Comparison of ENCODE assay signal across 10 mouse cellular contexts in genomic region chr9:108452911-108453310, GRCm38 (mm10). TPM values are rescaled to one million over a fixed set of nuclear protein-coding genes. Genes with fewer than 3 reads are reported as not detected.
A peak's percentile ranks its signal among the peaks of the same experiment; 100 is the strongest.
DNase-seq lines count a peak whose midpoint lies in the region; ATAC-seq lines count a peak whose summit lies in the region.
"Had no signal": no experiment of that assay in that cellular context is flagged by ENCODE, and none has a peak within 500 bp of the region (broad histone marks: within the 10 kb centered on the region; RNA-seq: fewer than 3 reads in every experiment).

No protein-coding gene starts in this region.

- peaks cover 32% of the 10 kb centered on the region for H3K4me1 ChIP-seq in heart, embryonic 16.5 days (ENCODE audit: control insufficient read depth, insufficient read depth, low read length)
- H3K4me1 ChIP-seq in embryonic facial prominence, embryonic 13.5 days, result peaks cover 51% of the 10 kb centered on the region
- H3K4me1 ChIP-seq in intestine, embryonic 15.5 days (replicated peaks), result peaks cover 40% of the 10 kb centered on the region
- H3K4me1 ChIP-seq in midbrain, embryonic 16.5 days (ENCODE audit: control insufficient read depth, insufficient read depth, low read length), result peaks cover 38% of the 10 kb centered on the region

- peak overlapping the region; percentile 82 for H3K9ac ChIP-seq in heart, embryonic 16.5 days (ENCODE audit: low read length)
- H3K9ac ChIP-seq in embryonic facial prominence, embryonic 13.5 days, result peak overlapping the region; percentile 76
- H3K9ac ChIP-seq in intestine, embryonic 15.5 days, result peak overlapping the region; percentile 75
- H3K9ac ChIP-seq in midbrain, embryonic 16.5 days (ENCODE audit: low read depth, low read length), result peak overlapping the region; percentile 87

- intact Hi-C loops in heart, postnatal 36 days (cut with DNase I), result loop anchor here (5.0 kb wide), 2 partner anchors 56 to 146 kb away; partner anchors contain the start of genes Rhoa and Tcta

- H3K27ac ChIP-seq in heart, embryonic 16.5 days (ENCODE audit: low read length), result peak overlapping the region; percentile 90
- H3K27ac ChIP-seq in embryonic facial prominence, embryonic 13.5 days, result peak overlapping the region; percentile 86
- peak overlapping the region; percentile 87 for H3K27ac ChIP-seq in intestine, embryonic 15.5 days
- H3K27ac ChIP-seq in midbrain, embryonic 16.5 days (ENCODE audit: low read length), result peak overlapping the region; percentile 84

- 43% methylated on average over 6 of the region's 6 CpGs for WGBS in heart, embryonic 16.5 days
- 21% methylated on average over 6 of the region's 6 CpGs for WGBS in embryonic facial prominence, embryonic 13.5 days
- 28% methylated on average over 6 of the region's 6 CpGs for WGBS in intestine, embryonic 15.5 days
- 39% methylated on average over 6 of the region's 6 CpGs for WGBS in midbrain, embryonic 16.5 days

- H3K27me3 ChIP-seq in heart, embryonic 16.5 days (ENCODE audit: control insufficient read depth, insufficient read depth, low read length), result no peaks in the 10 kb centered on the region
- H3K27me3 ChIP-seq in embryonic facial prominence, embryonic 13.5 days, result no peaks in the 10 kb centered on the region
- no peaks in the 10 kb centered on the region; the same call in 1 of the 2 replicates for H3K27me3 ChIP-seq in intestine, embryonic 15.5 days (replicated peaks)
- no peaks in the 10 kb centered on the region for H3K27me3 ChIP-seq in midbrain, embryonic 16.5 days (ENCODE audit: control insufficient read depth, insufficient read depth, low read depth, low read length)

- H3K36me3 ChIP-seq in heart, embryonic 16.5 days (ENCODE audit: control insufficient read depth, insufficient read depth), result peaks cover 2% of the 10 kb centered on the region; the same call in 1 of the 2 replicates
- H3K36me3 ChIP-seq in embryonic facial prominence, embryonic 13.5 days, result peaks cover 21% of the 10 kb centered on the region
- no peaks in the 10 kb centered on the region; the same call in 1 of the 2 replicates for H3K36me3 ChIP-seq in intestine, embryonic 15.5 days
- no peaks in the 10 kb centered on the region for H3K36me3 ChIP-seq in midbrain, embryonic 16.5 days (ENCODE audit: control insufficient read depth, insufficient read depth, low read length)

- DNase-seq in heart, postnatal 36 days, result no peak
- DNase-seq in adrenal gland, adult 18-20 months (ENCODE audit: low spot score in 2 of 2), result no peak
- no peak for DNase-seq in spleen, postnatal 4 days (ENCODE audit: low spot score in 2 of 2)
- no peak for DNase-seq in ovary, adult 18-20 months (ENCODE audit: low spot score)

- no peaks in the 10 kb centered on the region for H3K9me3 ChIP-seq in heart, embryonic 16.5 days (replicated peaks; ENCODE audit: control insufficient read depth, low read length)
- no peaks in the 10 kb centered on the region for H3K9me3 ChIP-seq in embryonic facial prominence, embryonic 13.5 days
- no peaks in the 10 kb centered on the region for H3K9me3 ChIP-seq in intestine, embryonic 15.5 days
- H3K9me3 ChIP-seq in midbrain, embryonic 16.5 days (replicated peaks; ENCODE audit: control insufficient read depth, low read length, poor library complexity, severe bottlenecking), result no peaks in the 10 kb centered on the region

- no peak for ATAC-seq in heart, embryonic 16.5 days (replicated peaks; ENCODE audit: extremely low read depth, insufficient read depth, low FRiP score)
- ATAC-seq in embryonic facial prominence, embryonic 13.5 days (ENCODE audit: insufficient number of reproducible peaks, insufficient read depth, low FRiP score, low TSS enrichment, low read depth), result 0 out of 2 replicates have a peak, but pooled peaks have one; percentile 0
- peak; percentile 31 for ATAC-seq in intestine, embryonic 15.5 days
- peak; percentile 19; the same call in 1 of the 2 replicates for ATAC-seq in midbrain, embryonic 16.5 days

- H3K4me2 ChIP-seq in heart, embryonic 16.5 days (ENCODE audit: low read depth, low read length), result peak overlapping the region; percentile 98
- H3K4me2 ChIP-seq in embryonic facial prominence, embryonic 13.5 days, result peak overlapping the region; percentile 80
- H3K4me2 ChIP-seq in intestine, embryonic 15.5 days (replicated peaks), result peak overlapping the region; percentile 96
- peak overlapping the region; percentile 70 for H3K4me2 ChIP-seq in midbrain, embryonic 16.5 days (ENCODE audit: low read length)

- peak overlapping the region; percentile 73 for H3K4me3 ChIP-seq in heart, embryonic 16.5 days (ENCODE audit: low read length)
- H3K4me3 ChIP-seq in embryonic facial prominence, embryonic 13.5 days, result peak overlapping the region; percentile 62
- H3K4me3 ChIP-seq in intestine, embryonic 15.5 days (replicated peaks), result peak overlapping the region; percentile 60
- H3K4me3 ChIP-seq in midbrain, embryonic 16.5 days (ENCODE audit: low read depth, low read length), result peak overlapping the region; percentile 55

RNA-seq across cellular contexts. Expression of gene Ccdc71, which starts 7.4 kb away (rescaled TPM):
- 39.8 and 44.3 TPM in 2 replicates for polyA plus RNA-seq in heart, embryonic 16.5 days (2015; fragmentation: Nextera tagmentation; extraction: Ambion mirVana)
- total RNA-seq in heart, postnatal 36 days (2021), result 10 to 100 TPM; 22.9 to 24.1 TPM
- 60.4 and 64.3 TPM in 2 replicates for polyA plus RNA-seq in embryonic facial prominence, embryonic 13.5 days (2015; fragmentation: Nextera tagmentation; extraction: Ambion mirVana)
- polyA plus RNA-seq in intestine, embryonic 15.5 days (2015; fragmentation: Nextera tagmentation; extraction: Ambion mirVana), result 51.2 and 53.9 TPM in 2 replicates
- polyA plus RNA-seq in midbrain, embryonic 16.5 days (2015; fragmentation: Nextera tagmentation; extraction: Ambion mirVana), result 65.2 and 69.3 TPM in 2 replicates
- total RNA-seq in adrenal gland, adult 18-20 months (2021), result 10 to 100 TPM; 25.6 to 42.3 TPM

RNA-seq across cellular contexts. Expression of gene Klhdc8b, which starts 8.5 kb away (rescaled TPM):
- polyA plus RNA-seq in heart, embryonic 16.5 days (2015; fragmentation: Nextera tagmentation; extraction: Ambion mirVana), result 103 and 110 TPM in 2 replicates
- total RNA-seq in heart, postnatal 36 days (2021), result 1 to 10 TPM; 6.8 to 8.9 TPM
- polyA plus RNA-seq in embryonic facial prominence, embryonic 13.5 days (2015; fragmentation: Nextera tagmentation; extraction: Ambion mirVana), result 36.5 and 42.8 TPM in 2 replicates
- polyA plus RNA-seq in intestine, embryonic 15.5 days (2015; fragmentation: Nextera tagmentation; extraction: Ambion mirVana), result 48.7 and 54.2 TPM in 2 replicates
- polyA plus RNA-seq in midbrain, embryonic 16.5 days (2015; fragmentation: Nextera tagmentation; extraction: Ambion mirVana), result 72.6 and 81.0 TPM in 2 replicates
- total RNA-seq in adrenal gland, adult 18-20 months (2021), result 10 to 100 TPM; 20.4 to 22.3 TPM

RNA-seq across cellular contexts. Expression of gene BC048562, which starts 16.6 kb away (rescaled TPM):
- polyA plus RNA-seq in heart, embryonic 16.5 days (2015; fragmentation: Nextera tagmentation; extraction: Ambion mirVana), result not detected in 2 replicates
- total RNA-seq in heart, postnatal 36 days (2021), result not detected
- not detected in 2 replicates for polyA plus RNA-seq in embryonic facial prominence, embryonic 13.5 days (2015; fragmentation: Nextera tagmentation; extraction: Ambion mirVana)
- not detected in 2 replicates for polyA plus RNA-seq in intestine, embryonic 15.5 days (2015; fragmentation: Nextera tagmentation; extraction: Ambion mirVana)
- polyA plus RNA-seq in midbrain, embryonic 16.5 days (2015; fragmentation: Nextera tagmentation; extraction: Ambion mirVana), result not detected in 2 replicates
- total RNA-seq in adrenal gland, adult 18-20 months (2021), result not detected
- total RNA-seq: left cerebral cortex, postnatal 4 days had no signal
- polyA plus RNA-seq: thymus, adult 2 months had no signal

RNA-seq across cellular contexts. Expression of gene Ccdc36, which starts 24.6 kb away (rescaled TPM):
- 0.45 and 0.71 TPM in 2 replicates for polyA plus RNA-seq in heart, embryonic 16.5 days (2015; fragmentation: Nextera tagmentation; extraction: Ambion mirVana)
- total RNA-seq in heart, postnatal 36 days (2021), result not detected
- polyA plus RNA-seq in embryonic facial prominence, embryonic 13.5 days (2015; fragmentation: Nextera tagmentation; extraction: Ambion mirVana), result 1.3 and 1.6 TPM in 2 replicates
- 1.5 and 1.6 TPM in 2 replicates for polyA plus RNA-seq in intestine, embryonic 15.5 days (2015; fragmentation: Nextera tagmentation; extraction: Ambion mirVana)
- polyA plus RNA-seq in midbrain, embryonic 16.5 days (2015; fragmentation: Nextera tagmentation; extraction: Ambion mirVana), result 1.7 and 2.6 TPM in 2 replicates
- total RNA-seq in adrenal gland, adult 18-20 months (2021), result not detected

RNA-seq across cellular contexts. Expression of gene Lamb2, which starts 26.6 kb away (rescaled TPM):
- 67.1 and 77.7 TPM in 2 replicates for polyA plus RNA-seq in heart, embryonic 16.5 days (2015; fragmentation: Nextera tagmentation; extraction: Ambion mirVana)
- 100 to 1,000 TPM; 344 to 366 TPM for total RNA-seq in heart, postnatal 36 days (2021)
- polyA plus RNA-seq in embryonic facial prominence, embryonic 13.5 days (2015; fragmentation: Nextera tagmentation; extraction: Ambion mirVana), result 51.1 and 63.2 TPM in 2 replicates
- 29.5 and 35.0 TPM in 2 replicates for polyA plus RNA-seq in intestine, embryonic 15.5 days (2015; fragmentation: Nextera tagmentation; extraction: Ambion mirVana)
- 18.6 and 19.3 TPM in 2 replicates for polyA plus RNA-seq in midbrain, embryonic 16.5 days (2015; fragmentation: Nextera tagmentation; extraction: Ambion mirVana)
- 100 to 1,000 TPM; 107 to 134 TPM for total RNA-seq in adrenal gland, adult 18-20 months (2021)
